Mouse (Mus musculus): ENCODE measurements around the gene Olfr308. TPM values are rescaled to one million over a fixed set of nuclear protein-coding genes. Genes with fewer than 3 reads are reported as not detected.
"Not testable (repeated sequence)": the region's sequence is repeated elsewhere in the genome, so short reads cannot be mapped to it uniquely, and the experiment has no call there.

Olfr308 gene
- not detected in 2 replicates for polyA plus RNA-seq (2012; rRNA removed)

DNA sequence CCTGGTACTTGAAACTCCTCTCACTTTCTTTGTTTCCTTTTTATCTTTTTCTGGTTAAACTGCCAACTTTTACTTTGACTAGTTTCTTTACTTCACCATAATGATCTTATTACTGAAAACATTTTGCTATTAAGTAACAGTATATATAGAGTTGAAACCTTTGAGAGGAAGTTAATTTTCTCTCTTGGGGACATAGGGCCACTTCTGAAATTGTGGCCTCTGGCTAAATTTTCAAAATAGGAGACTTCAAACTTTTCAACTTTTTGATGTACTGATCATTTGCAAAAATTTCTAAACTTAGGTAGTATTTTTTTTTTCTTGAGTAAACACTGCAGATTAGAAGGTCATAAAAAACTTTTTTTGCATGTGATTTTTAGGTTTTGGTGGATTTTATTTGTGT, at the start of gene Olfr308:
Gene Olfr308, minus strand, starts transcription at position 101 of the 400 bp plus-strand sequence.
- no peak for DNase-seq (ENCODE audit: extremely low spot score in 1 of 2, low spot score in 1 of 2)

GRCm38 (mm10) chr7:86366828-86367227, 41.4 kb upstream of the Olfr308 start, which contains the start of gene Olfr305:
Gene Olfr305 (minus strand): TSS chr7:86366928.
- DNase-seq (ENCODE audit: extremely low spot score in 1 of 2, low spot score in 1 of 2): no peak

DNA sequence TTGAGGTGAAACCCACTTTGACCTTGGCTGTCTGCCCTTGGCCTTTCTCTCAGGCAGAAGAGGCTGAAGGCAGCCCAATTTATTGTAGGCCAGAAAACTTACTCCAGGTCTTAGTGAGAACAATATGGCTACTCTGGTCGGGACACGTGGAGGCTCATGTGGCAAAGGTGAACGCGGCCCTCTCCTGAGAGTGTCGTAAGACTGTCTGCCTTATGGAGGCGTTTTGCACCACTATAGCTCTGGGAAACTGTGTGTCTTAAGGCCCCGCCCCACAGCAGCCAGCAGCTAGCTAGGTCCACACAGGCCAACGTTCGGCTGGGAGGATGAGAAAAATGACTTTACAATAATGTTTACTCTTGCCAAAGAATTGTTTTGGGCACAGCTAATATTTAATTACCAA, 20.9 kb upstream of the Olfr308 start:
- not testable (repeated sequence) for DNase-seq (ENCODE audit: extremely low spot score in 1 of 2, low spot score in 1 of 2)

DNA sequence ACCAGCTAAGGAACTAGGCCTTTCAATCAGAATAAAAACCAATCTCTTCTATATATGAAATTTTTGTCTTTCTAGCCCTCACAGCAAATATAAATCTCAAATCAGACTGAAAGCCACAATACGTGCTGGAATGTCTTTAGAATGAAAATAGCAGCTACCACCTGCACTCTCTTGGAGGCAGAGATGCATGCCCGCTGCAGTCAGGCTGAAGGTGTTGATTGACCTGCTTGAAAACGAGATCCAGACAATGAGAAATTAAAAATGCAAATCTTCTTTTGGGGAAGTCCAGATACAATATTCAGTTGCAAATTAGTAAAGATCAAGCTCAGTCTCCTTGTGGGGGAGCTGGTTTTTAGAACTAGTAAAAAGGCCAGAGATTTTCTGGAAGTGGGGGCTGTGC, 18.8 kb upstream of the Olfr308 start:
- DNase-seq (ENCODE audit: extremely low spot score in 1 of 2, low spot score in 1 of 2): no peak

- DNase-seq (ENCODE audit: extremely low spot score in 1 of 2, low spot score in 1 of 2): no peak
These were observed 17.6 kb upstream of the Olfr308 start for GRCm38 (mm10) chr7:86342881-86343565.

- no peak for DNase-seq (ENCODE audit: extremely low spot score in 1 of 2, low spot score in 1 of 2)
These were observed 12.1 kb upstream of the Olfr308 start, which contains the start of gene Olfr307 for GRCm38 (mm10) chr7:86337486-86337885. Gene Olfr307 (minus strand): TSS chr7:86337586.

- DNase-seq (ENCODE audit: extremely low spot score in 1 of 2, low spot score in 1 of 2): no peak
These were observed 4.1 kb downstream of the Olfr308 start for GRCm38 (mm10) chr7:86321323-86321722.

DNA sequence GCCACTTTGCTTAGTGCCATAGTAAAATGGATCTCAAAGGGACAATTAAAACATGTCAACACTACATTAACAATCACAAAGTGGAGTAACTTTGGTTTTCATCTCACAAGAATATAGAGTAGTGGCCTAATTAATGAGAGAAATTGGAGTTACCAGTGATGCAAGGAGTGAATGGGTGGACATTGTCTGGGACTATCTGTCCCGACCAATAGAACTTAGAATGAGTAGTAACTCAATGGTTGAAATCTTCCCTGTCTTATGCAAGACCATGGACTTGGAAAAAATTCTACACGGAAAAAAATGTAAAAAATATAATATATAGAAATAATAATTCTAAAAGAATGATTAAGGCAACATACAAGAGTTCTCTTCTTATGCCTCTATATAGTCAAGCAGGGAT, 11.8 kb downstream of the Olfr308 start, which contains the start of gene Olfr309:
Gene Olfr309, minus strand, starts transcription at position 101 of the 400 bp plus-strand sequence.
- DNase-seq (ENCODE audit: extremely low spot score in 1 of 2, low spot score in 1 of 2): no peak

- DNase-seq (ENCODE audit: extremely low spot score in 1 of 2, low spot score in 1 of 2): no peak
These were observed 48.4 kb downstream of the Olfr308 start, which contains the start of gene Olfr310 for GRCm38 (mm10) chr7:86277072-86277471. Gene Olfr310 (minus strand): TSS chr7:86277172.

Other genes starting within 250 kb of the Olfr308 start
- not detected in 2 replicates for gene Vmn2r75, start 153.9 kb downstream of the Olfr308 start, polyA plus RNA-seq (2012; rRNA removed)
- gene Vmn2r76, start 79.3 kb downstream of the Olfr308 start, polyA plus RNA-seq (2012; rRNA removed): not detected in 2 replicates
- gene Olfr310, start 48.5 kb downstream of the Olfr308 start, polyA plus RNA-seq (2012; rRNA removed): not detected in 2 replicates
- gene Olfr309, start 11.9 kb downstream of the Olfr308 start, polyA plus RNA-seq (2012; rRNA removed): 0.12 and 0.32 TPM in 2 replicates
- gene Olfr307, start 12.0 kb upstream of the Olfr308 start, polyA plus RNA-seq (2012; rRNA removed): not detected in 2 replicates
- not detected in 2 replicates for gene Olfr305, start 41.3 kb upstream of the Olfr308 start, polyA plus RNA-seq (2012; rRNA removed)
- gene Olfr304, start 61.0 kb upstream of the Olfr308 start, polyA plus RNA-seq (2012; rRNA removed): not detected in 2 replicates
- gene Olfr303, start 72.2 kb upstream of the Olfr308 start, polyA plus RNA-seq (2012; rRNA removed): not detected in 2 replicates
- not detected in 2 replicates for gene Olfr301, start 78.2 kb upstream of the Olfr308 start, polyA plus RNA-seq (2012; rRNA removed)
- not detected in 2 replicates for gene Olfr299, start 134.3 kb upstream of the Olfr308 start, polyA plus RNA-seq (2012; rRNA removed)
- not detected in 2 replicates for gene Olfr298, start 166.9 kb upstream of the Olfr308 start, polyA plus RNA-seq (2012; rRNA removed)
- 0.11 TPM in 1 of 2 replicates, not detected in the other for gene Olfr297, start 194.3 kb upstream of the Olfr308 start, polyA plus RNA-seq (2012; rRNA removed)

All from frontal cortex, adult 2 months (tissue).